Mouse (Mus musculus) MN1 (cell line): ENCODE results near the gene Slc7a7.

Source experiments
- DNase-seq: peaks from one replicate; pipeline ENCODE4 v3.0.0-alpha.2; 2016; ENCODE audit warnings: low spot score

Gene Slc7a7

DNA sequence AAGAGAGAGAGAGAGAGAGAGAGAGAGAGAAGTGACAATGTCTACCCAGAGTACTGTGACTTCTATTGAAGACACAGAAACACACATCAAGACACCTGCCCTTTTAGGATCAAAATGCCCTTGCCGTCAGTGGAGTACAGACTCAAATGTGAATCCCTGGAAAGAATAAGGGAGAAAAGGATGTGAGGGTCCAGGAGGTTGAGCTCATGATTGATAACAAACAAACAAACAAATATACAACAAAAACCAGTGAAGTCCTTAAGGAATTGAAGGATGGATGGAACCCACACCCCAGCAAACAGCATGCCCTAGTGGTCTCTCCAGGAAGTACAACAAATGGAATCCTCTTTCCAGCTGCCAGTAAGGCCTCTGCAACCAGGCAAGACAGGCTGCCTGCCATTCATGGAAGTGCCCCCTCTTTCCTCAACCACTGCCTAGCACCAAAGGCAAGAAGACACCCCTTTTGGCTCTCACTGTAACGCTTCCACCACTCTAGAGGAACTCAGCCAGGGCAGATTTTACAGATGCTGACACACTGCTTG is 4.9 kb downstream of the Slc7a7 start:
- peak; percentile 77 for DNase-seq

DNA sequence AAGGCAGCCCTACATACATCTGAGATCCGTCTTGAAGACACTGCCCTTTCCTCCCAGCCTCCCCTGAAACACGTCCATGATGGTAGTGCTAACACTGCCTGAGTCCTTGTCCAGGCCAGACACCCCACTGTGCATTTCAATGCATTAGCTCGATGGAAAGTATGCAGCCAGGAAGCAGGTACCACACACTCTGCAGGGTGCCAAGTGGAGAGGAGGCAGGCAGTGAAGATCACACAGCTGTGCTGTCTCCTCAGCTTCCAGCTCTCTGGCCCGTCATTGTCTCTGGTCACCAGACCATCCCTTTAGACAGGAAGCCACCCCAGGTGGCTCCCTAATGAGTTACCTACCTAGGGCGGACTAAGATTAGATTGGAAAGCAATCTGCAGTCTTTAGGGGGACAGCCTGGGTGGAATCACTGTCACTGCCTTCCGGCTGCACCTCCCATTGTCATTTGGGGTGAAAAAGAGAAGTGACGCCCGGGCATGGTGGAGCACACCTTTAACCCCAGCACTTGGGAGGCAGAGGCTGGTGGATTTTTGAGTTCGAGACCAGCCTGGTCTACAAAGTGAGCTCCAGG is 5.5 kb downstream of the Slc7a7 start:
- no peak for DNase-seq

DNA sequence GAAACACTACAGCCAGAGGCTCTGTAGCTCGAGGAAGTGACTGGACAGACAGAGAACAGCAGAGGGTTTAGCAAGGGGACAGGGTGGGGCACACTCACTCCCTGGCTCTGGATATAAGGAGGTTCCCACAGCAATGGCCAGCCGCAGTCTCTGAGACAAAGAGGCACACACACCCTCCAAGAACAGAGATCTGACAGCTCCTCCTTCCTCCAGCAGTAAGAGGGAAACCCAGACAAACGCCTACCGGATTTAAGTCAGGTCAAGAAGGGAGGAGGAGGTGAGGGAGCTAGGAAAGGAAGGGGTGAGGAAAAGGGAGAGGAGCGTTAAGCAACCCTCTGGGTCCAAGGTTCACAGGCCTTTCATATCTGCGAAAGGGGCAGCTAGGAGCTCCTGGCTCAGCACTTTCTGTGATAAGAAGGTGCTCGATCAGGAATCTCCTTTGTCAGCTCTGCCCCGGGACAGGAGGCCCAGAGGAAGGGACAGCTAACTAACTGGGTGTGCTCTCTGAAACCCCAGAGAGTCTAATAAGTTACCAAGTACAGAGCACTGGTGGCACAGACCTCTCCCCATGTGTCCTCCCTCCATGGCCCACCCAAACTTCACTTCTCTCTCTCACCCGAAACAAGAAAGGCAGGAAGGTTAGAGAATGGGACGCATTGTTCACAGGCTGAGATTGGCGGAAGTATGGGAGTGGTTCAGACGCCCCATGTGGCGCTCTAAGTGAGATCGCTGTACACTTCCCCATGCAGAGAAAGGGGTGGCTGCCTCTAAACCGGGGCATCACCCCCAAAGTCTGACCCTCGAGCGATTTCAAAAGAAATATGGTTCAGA is 7.4 kb downstream of the Slc7a7 start:
- DNase-seq, result no peak

DNA sequence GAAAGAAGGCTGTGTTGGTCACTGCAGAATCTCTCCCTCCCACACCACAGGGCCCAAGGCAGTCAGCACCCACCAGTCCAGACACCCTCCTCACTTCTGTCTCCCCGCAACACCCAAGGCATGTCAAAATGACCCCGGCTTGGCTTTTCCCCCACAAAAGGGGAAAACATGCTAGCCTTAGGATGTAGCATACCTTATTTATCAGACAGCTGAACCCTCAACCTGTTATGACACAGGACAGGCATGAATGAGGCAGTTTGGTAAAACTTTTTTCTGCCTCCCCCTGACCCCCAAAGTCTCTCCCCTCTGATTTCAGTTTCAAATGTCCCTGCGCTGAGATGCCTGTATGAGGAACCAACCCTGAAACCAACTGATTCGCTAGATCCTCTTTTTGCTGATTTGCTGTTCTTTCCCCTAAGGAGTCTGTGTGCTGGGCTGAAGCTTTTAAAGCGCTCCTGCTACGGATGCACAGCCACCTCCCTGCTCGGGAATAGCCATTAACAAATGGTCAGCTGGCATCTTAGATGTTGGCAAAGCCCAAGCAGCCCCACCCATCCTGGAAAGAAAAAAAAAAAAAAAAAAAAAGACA is 8.4 kb downstream of the Slc7a7 start:
- no peak for DNase-seq

DNA sequence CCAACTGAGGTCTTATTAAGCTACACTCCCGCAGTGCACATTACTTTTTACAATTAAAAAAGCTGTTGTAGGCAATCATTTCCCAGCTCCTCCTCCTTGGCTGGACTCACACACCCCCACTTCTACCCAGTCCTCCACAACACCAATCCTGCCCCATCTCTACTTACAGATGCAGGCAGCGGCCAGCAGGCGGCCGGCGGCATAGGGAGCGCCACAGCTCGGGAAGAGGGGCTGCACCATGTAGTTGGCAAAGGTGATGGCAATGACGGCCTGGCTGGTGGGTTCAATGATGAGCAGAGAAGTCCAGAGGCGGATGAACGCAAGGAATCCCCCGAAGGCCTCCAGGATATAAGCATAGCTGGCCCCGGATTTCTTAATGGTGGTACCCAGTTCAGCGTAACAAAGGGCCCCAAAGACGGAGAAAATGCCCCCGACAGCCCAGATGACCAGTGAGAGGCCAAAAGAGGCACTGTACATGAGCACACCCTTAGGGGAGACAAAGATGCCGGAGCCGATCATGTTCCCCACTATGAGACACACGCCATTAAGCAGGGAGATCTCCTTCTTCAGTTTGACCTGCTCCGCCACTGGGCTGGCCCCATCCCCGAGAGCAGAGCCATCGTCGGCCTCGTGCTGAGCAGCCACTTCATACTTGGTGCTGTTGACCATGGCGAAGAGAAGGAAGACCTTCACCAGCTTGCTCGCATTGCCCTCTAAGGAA is 9.1 kb downstream of the Slc7a7 start:
- DNase-seq, result no peak

DNA sequence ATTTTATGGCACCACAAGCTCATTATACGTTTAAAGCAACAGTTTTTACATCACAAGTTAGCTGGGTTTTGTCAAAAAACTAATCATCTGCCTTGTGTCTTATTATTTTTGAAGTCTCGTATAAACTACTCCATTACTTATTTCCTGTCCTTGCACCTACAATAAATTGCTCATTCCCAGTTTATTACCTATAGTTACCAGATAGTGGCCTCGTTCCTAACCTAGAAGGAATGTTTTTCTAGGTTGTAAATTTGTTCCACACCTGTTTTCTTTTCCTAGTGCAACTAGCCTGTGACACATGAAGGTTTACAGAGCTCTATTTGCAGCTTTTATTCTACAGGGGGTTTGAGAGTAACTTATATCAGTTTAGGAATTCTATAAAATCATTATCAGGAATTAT is 15.9 kb downstream of the Slc7a7 start:
- DNase-seq, result no peak

DNA sequence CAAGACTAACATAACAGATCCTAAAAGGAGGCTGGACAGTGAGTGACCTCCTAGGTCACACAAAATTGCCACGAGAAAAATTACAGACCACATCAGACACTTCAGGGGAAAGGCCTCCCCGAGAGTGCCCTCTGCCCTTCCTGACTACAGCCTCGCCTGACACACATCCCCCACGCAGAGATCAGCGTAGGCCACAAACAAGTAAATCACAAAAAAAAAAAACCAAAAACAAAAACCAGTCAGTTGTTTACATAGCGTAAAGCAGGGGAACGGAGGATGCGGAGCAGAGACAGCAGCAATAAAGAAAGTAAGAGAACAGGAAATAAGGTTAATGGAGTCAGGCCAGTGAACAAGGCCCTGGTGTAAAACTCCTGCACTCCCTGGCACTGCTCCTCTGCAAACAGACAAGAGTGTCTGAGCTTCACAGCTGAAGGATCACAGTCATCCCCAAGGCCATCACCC is 18.6 kb downstream of the Slc7a7 start:
- DNase-seq, result no peak

DNA sequence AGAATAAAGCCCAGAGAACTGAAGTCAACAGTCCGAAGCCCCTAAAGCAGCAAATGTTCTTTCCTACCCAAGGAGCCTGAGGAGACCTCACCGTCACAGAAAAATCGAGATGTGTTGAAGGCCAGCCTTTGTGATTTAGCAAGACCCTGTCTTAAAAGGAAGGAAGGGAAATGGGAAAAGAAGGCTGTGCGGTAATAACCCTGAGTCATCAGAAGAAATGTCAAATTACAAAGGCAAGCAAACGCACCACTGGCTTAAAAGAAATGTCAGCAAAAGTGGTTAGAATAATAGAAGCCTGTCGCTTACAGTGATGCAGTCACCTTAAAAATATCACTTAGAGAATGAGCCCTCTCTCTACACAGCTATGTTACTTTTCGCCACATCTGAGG is 19.1 kb downstream of the Slc7a7 start:
- no peak for DNase-seq

DNA sequence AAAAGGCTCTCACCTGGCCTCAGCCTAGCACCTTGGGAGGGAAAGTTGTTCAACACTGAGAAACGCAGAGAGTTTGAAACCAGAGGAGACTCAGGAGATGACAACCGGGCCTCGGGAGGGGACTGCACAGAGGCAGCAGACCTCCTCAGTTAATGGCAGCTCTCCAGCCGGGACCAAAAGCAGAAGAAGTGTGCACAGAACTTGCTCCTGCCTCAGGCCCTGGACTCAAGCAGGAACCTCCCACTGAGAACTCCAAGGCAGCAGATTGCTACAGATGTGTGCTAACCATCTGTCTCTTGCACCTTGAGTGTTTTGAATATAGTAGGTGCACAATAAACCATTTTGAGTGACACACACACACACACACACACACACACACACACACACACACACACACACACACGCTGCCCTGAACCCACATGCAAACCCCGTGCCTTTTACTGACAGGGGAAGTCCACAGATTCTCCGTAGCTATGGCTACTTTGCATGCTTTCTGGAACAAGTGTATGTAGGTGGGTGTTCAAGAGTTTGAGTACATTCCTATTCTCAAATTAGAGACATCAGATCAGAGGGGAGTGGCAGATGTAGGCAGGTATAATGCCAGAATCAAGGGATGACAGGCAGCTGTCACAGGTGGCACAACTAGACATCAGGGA is 19.6 kb downstream of the Slc7a7 start:
- no peak for DNase-seq

DNA sequence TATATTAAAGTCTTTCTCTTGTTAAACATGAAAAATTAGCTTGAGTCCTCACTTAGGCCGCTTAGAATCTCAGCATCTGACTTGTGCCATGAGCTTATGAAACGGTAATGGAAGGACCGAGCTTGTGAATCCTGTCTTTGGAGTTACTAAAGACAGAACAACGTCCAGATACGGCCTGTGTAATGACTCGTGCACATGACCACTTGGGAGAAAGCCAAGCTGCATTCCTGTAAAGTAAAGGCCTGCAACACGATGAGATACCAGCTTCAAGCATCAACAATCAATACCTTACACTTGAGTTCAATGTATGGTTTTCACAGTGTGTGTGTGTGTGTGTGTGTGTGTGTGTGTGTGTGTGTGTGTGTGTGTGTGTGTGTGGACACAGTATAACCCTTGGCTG is 20.9 kb downstream of the Slc7a7 start:
- no peak for DNase-seq

DNA sequence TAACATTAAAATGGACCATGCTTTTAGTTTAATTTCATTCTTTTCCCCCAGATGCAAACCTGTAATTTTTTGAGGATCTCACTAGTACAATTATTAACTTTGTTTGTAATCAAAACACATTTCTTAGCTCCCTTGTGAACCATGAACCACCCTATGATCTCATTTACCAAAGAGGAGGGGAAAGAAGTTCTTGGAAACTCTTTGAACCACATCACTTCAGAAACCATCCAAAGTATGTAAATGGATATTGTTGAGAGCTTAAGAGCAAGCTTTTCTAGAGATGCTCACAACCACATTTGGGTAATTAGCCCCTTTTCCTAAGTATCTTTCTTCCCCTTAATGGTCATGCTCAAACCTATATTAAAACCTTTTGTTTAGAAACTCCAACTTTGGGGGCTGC is 23.3 kb downstream of the Slc7a7 start:
- no peak for DNase-seq

DNA sequence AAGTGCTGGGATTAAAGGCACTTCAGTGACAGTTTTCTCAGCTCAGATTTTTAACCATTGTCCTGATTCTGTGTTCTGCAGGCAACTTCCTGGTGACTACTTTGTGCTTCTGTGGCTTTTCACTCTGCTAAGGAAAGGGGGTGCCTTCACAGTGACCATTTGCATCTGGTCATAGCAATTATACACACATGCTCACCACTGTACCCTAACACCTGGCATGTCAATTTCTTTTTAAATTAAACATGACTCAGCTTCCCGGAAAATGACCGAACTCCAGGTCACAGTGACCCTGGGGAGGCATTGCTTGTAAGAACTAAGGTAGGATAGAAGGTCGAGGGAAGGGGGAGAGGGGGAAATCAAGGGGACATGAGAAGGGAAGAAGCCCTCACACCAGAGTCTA is 23.8 kb downstream of the Slc7a7 start:
- DNase-seq, result no peak

DNA sequence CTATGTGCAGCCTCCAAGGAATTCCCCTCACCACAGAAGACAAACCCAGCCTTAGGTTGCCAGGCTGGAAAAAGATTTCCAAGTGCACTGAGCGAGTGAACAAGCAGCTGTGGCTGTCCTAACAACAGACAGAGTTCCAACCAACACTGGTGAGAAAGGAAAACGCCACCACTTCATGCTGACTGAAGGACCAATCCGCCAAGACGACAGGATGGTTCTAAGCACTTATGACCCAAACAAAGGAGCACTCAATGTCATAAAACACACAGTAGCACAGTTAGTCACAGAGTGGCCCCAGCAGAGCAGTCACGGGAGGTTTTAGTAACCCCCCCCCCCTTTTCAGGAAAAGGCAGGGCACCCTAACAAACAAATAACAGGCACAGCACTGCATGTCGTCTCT is 26.7 kb downstream of the Slc7a7 start:
- no peak for DNase-seq

DNA sequence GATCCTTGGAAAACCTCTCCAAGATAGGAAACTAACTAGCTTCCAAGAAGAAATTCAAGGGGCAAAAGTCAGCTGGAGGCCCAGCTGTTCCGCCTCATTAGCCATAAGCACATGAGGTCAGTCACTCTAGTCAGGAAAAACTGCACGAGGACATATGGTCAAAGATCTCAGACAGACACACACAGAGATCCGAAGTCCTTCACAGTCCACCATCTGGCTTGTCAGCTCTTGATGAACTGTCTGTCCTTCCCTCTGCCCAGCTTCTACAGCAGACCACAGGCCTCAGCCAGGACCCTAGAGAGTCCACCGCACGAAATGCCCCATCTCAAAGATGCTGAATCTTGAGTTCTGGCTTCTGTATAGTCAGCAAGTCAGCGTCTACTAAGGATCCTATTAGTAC is 30.0 kb downstream of the Slc7a7 start:
- no peak for DNase-seq

DNA sequence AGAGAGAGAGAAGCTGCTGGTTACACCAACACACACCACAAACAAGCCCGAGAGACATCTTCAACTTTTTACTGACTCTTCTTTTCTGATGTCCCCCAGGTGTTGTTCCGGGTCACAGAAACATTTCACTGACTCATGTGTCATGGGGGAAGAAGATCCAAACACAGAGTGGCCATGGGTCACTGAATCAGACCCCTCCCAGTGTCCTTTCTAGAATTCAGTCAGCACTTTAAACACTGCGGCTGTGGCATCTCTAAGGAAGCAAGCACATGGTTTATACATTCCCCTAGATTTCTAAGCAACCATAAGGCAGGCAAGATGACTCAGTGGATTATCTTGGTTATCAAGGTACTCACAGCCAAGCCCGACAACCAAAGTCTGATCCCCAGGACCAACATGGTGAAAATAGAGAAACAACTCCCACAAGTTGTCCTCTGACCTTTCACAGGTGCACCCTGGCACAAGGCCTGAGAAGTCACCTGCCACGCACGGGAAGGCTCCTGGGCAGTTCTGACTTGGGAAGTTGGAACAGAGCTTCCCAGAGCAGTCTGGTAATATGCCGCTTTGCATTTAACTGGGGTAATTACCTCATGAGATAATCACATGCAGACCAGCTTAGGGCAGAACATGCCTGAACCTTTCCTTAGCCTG is 31.5 kb downstream of the Slc7a7 start:
- DNase-seq, result no peak

DNA sequence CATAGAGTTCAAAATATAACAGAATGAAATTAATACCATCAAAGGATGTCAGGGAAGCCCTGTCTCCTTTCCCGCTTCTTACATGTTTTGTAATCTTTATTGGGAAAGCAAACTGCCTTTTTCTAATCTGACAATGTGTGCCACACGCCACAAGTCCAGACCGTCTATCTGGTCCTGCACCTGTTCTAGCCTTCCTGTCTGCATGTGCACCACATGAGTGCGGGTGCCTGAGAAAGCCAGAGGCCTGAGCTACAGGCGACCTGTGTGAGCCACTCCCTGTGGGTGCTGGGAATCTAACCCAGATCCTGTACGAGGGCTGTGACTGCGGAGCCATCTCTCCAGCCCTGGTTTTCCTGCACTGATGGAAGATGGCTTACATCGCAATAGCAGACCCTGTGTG is 33.2 kb downstream of the Slc7a7 start:
- DNase-seq, result no peak

DNA sequence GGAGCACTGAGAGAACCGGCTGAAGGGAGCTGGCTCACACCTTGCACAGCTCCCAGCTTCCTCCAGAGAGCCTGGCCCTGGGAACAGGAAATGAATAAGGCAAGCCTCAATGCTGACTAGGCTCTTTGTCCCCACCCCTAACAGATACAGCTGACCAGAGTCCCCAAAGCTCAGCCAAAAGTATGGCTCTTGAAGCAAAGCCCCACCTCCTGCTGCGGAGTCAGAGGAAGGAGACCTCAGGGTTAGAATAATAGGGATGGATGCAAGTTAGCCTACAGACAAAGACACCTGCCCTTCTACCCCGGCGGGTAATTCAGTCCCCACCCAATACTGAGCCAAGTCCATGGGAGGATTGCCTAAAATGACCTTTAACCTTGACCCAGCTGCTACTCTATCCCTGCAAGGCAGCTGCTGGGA is 34.2 kb downstream of the Slc7a7 start:
- no peak for DNase-seq

DNA sequence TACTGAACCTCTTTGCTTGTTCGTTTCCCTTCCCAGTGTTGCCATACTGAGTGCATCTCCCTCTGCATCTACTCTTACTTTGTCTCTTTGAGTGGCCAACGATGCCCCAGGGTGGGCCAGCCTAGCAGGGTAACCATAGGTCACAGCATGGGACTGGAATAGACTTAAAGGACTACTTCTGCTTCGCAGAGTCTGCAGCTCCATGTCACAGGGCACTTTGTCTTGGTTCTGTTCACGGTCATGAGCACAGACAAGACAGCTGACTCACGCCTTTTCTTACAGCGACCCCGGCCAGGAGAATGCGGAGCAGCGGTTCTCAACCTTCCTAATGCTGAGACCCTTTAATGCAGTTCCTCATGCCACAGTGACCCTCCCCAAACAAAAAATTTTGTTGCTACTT is 34.9 kb downstream of the Slc7a7 start:
- no peak for DNase-seq

DNA sequence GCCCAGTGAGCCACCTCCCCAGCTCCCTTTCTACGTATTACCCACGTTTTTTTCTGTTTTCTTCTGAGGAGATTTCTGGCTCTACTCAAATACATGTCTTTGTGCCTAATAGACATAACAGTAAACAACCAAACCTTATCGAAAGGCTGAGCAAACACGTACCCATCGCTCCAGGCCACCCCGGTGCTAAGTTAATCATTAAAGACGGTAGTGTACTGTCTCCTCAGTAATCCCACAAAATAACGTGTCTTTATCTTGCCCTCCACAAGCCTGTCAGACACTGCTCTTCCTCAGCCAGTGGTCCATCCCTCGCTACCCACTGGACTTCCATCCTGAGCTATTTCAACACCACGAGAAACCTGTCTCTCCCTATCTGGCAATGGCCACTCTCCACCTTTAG is 35.8 kb downstream of the Slc7a7 start:
- no peak for DNase-seq

DNA sequence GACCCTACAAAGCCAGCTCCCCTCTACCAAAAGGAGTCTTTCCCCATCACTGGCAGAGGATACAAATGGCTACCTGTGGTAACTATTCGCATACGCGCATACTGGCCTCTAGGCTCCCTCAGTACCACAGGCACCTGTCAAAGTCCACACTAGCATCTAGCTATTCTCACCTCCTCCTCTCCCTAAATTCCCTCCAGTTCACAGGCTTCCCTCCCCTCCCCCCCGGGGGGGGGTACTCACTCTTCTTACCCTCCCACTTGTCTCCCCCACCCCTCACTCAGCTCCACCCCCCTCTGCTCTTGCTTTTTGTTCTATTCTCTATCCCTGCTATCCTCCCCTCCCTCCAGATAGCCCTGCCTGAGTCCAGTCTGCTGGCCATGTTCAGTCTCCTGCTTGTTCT is 37.0 kb downstream of the Slc7a7 start:
- DNase-seq, result no peak

DNA sequence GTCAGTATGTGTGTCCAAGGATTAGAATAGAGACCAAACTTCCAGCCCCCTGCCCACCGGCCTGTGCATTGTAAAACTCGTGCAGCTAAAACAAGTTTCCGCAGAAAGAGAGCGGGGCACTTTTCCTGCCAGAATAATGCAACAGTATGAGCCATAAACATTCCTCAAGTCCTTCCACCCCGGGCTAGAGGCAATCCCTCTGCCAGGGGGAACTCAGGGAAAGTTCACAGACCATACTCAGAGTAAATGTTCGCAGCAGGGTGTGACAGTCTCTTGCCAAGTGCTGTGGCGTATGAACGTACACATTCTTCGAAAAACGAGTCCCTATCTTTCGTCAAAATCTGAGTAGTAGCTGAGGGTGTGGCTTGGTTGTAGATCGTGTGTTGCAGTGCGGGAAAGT is 38.0 kb downstream of the Slc7a7 start:
- no peak for DNase-seq

DNA sequence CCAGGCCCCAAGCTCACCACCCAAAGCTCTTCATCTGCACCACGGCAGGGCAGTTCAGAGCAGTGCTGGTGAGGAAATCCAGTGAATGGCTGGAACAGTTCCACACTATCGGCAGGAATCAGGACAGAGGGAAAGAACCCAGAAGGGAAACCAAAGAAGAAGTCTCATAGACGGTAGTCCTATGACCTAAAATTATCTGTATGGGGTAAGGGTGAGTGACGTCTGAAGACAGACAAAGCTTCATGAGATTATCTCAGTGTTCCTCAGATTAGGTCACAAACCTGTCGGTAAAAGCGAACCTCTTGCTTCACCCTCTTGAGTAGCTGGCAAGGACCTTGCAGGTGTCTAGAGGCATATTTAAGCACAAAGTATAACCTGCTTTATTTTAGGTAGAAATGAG is 40.4 kb downstream of the Slc7a7 start:
- DNase-seq, result no peak
